Mouse (Mus musculus) adrenal gland, adult (tissue): ENCODE data around the gene Lcn3.
"Not testable (repeated sequence)": the region's sequence is repeated elsewhere in the genome, so short reads cannot be mapped to it uniquely, and the experiment has no call there.

Source experiments
- DNase-seq, 2 experiments: peaks; one replicate each; pipeline ENCODE4 v3.0.0; 2022 to 2023; ENCODE audit warnings: low spot score in 1 of 2; ENCODE audit not compliant: inconsistent age in 2 of 2

Lcn3 gene

DNA sequence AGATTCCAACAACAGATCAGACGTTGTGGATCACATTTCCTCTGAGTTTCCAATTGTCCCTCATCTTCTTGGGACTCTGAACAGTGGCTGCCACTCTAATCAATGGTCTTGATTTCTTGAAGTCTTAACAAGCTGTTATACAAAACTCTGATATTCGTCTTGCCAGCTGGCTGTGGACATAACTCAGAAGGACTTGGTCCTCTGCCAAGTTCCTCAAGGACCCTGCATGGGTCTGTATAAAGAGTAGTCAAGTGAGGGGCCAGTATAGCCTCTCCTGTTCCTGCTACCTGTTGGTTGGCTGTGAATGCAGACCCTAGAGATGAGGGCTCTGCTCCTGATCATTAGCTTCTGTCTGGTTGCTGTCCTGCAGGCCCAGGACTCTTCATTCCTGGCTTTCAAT, at the start of gene Lcn3:
TSS of gene Lcn3 (plus strand) at position 301 of the 400 bp plus-strand sequence.
- DNase-seq: peak in 1 of 2 experiments; percentile 13

DNA sequence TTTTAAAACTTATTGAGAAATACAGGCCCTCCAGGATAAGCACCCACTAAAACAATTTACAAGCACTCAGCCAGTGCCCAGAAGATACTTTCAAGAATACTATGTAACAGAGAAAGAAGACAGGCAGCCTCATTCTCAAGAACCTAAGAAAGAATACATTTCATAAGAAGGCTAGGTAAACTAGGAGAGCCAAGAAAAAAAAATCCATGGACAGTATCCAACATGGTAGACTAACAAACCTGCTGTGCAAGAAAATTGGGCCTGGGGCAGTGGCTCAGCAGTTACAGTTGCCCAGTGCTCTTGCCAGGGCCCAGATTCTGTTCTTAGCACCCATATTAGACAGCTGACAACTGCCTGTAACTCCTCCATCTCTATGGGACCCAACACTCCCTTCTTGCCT, 48.1 kb upstream of the Lcn3 start:
- no peak for DNase-seq

- DNase-seq: peak in 1 of 2 experiments; percentile 16
These were observed 32.0 kb upstream of the Lcn3 start for GRCm38 (mm10) chr2:25733199-25733930.

GRCm38 (mm10) chr2:25736709-25737108, 28.7 kb upstream of the Lcn3 start, which contains the start of gene Obp2b:
Obp2b (plus strand) TSS chr2:25737009.
- DNase-seq: not testable (repeated sequence)

DNA sequence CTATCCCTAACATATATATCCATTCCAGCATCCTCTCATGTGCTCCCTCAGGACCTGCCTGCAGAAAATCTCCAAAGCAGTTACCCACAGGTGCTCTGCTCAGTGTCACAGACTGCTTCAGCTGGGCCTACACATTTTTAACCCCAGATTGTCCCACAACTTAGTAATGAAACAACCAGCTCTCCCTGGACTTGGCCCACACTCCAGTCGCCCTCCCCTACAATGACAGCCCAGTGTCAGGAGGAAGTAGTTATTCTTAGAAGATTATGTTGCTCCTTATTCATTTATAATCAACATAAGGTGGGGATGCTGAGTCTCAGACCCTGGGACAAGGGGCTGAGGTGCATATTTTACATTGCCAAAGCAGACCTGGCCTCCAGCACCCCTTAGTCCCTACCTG, 23.7 kb upstream of the Lcn3 start:
- DNase-seq: no peak

DNA sequence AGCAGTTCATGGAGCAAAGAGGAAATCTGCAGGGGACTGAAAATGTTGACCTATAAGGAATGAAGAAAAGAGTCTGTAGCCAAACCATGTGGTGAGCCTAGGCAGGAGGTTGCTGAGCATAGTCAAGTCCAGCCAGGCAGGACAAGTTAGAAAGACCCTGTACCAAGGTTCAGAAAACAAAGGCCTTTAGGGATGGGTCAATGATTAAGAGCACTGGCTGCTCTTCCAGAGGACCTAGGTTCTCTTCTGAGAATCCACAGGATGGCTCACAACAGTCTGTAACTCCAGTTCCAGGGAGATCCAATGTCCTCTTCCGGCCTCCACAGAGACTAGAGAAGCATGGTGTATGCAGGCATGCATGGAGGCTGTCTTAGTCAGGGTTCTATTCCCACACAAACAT, 11.2 kb upstream of the Lcn3 start:
- DNase-seq: no peak

- DNase-seq: no peak
These were observed 7.2 kb upstream of the Lcn3 start for GRCm38 (mm10) chr2:25758064-25758625.

GRCm38 (mm10) chr2:25767764-25768163, 2.4 kb downstream of the Lcn3 start:
- DNase-seq: no peak

GRCm38 (mm10) chr2:25773507-25773906, 8.1 kb downstream of the Lcn3 start:
- DNase-seq: peak in 1 of 2 experiments; percentile 55

GRCm38 (mm10) chr2:25774640-25775039, 9.3 kb downstream of the Lcn3 start:
- no peak for DNase-seq

- DNase-seq: peak; percentile 45 to 78
These were observed 10.6 kb downstream of the Lcn3 start for GRCm38 (mm10) chr2:25775991-25776390.

DNA sequence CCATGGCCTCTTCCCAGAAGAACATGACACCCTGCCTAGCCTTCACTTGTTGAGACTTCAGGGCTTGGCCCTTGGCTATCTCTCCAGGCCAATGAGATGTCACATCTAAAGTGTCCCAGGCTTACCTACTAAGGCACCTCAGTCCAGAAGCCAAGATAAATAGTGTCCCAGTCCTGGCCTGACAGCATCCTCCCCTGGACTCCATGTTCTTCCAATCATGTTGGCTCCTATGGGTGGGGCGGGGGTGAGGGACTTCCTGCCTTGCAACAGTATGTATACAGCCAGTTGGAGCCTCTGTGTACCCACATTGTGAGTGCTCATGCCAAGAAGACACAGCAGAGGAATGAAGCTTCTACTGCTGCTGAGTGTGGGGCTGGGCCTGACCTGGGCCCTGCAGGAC, 11.3 kb downstream of the Lcn3 start, which contains the start of gene Lcn11:
TSS of gene Lcn11 (plus strand) at position 301 of the 400 bp plus-strand sequence.
- no peak for DNase-seq

DNA sequence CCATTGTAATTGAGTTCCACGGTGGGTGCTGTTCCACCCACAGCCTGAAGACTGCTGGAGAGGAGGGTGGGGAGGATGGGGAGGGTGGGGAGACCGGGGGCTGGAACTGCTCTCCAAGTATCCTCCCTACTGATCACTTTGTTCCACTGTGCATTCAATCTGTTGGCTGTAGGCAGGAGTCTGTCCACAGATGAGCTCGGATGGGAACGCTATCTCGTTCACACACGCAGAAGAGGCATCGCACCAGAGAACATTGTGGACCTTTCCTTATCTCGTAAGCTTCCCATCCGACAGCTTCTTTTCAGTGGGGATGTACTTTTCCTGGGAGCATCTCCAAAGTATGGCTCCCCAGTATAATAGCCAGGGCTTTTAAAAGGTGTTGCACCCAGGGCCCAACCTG, 13.7 kb downstream of the Lcn3 start:
- DNase-seq: no peak

- no peak for DNase-seq
These were observed 15.6 kb downstream of the Lcn3 start for GRCm38 (mm10) chr2:25780921-25781320.

DNA sequence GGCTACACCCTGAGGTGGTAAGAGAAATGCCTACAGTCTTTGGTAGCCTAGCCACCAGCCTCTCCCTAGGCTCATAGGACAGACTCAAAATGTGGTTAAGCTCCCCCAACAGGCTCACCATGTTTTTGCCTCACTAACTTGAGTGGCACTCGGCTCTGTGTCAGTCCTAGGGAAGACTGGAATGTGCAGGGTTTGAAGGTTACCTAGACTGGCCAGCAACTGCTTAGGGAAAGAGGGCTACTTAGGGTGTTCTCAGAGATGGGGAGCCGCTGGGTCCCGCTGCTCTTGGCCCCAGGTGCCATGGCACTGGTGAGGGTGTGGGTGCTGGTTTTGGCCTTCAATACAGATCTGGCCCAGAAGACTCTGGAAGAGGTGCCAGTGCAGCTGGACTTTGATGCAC, 16.6 kb downstream of the Lcn3 start, which contains the start of gene Gm13539:
TSS of gene Gm13539 (plus strand) at position 301 of the 400 bp plus-strand sequence.
- DNase-seq: no peak

DNA sequence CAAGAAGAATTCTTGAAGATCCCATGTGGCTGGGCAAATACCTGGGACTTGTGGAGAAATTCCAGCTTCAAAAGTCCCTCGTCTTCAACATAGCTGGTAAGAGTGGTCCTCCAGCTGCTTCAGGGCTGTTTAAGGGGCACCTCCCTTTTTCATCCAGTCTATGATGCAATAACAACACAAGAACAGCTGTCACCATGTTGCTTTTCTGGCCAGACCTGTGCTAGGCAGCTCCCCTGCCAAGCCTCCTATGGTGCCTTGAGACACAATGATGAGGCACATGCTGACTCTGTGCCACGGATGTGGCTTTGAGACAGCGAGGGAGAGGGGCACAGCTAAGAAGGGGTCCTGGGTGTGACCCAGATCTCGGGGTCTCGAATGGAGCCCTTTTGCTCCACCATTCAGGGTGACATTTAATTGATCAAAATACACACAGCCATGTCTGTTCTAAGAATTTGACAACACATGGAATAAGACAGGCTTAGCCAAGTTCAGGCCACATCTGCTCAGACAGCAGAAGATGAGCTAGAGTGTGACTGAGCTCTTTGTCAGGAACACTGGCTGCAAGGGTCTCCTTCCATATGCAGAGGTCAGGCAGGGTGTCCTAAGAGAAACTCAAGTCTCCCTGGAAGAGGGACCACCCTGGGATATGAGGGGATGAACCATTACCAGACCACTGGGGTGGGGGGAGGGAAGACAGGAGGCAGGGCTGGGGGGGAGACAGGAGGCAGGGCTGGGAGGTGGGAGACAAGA, 20.4 kb downstream of the Lcn3 start:
- DNase-seq: no peak

GRCm38 (mm10) chr2:25789092-25789491, 23.7 kb downstream of the Lcn3 start:
- DNase-seq: no peak

GRCm38 (mm10) chr2:25797635-25798034, 32.3 kb downstream of the Lcn3 start:
- no peak for DNase-seq

GRCm38 (mm10) chr2:25798065-25798464, 32.7 kb downstream of the Lcn3 start:
- DNase-seq: no peak

- DNase-seq: peak; percentile 45 to 78
These were observed 46.3 kb downstream of the Lcn3 start for GRCm38 (mm10) chr2:25811711-25812110.

- no peak for DNase-seq
These were observed 48.0 kb downstream of the Lcn3 start for GRCm38 (mm10) chr2:25813364-25813763.

DNA sequence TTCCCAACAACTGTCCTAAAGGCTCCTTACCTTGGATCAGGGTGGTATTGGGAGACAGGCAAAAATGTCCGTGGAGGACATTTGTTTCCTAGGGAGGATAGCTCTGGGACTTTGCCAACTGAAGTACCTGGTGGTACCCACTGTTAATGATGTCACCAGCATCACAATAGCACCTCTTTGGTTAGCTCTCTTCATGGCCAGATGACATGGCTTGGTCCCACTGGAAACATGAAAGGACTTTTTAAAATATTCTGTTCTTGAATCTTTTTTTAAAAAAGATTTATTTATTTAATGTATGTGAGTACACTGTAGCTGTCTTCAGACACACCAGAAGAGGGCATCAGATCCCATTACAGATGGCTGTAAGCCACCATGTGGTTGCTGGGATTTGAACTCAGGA, 50.4 kb downstream of the Lcn3 start, which contains the start of gene Glt6d1:
TSS of gene Glt6d1 (minus strand) at position 101 of the 400 bp plus-strand sequence.
- not testable (repeated sequence) for DNase-seq
